Mouse (Mus musculus): ENCODE data around the gene Abcb8.

Gene Abcb8

DNA sequence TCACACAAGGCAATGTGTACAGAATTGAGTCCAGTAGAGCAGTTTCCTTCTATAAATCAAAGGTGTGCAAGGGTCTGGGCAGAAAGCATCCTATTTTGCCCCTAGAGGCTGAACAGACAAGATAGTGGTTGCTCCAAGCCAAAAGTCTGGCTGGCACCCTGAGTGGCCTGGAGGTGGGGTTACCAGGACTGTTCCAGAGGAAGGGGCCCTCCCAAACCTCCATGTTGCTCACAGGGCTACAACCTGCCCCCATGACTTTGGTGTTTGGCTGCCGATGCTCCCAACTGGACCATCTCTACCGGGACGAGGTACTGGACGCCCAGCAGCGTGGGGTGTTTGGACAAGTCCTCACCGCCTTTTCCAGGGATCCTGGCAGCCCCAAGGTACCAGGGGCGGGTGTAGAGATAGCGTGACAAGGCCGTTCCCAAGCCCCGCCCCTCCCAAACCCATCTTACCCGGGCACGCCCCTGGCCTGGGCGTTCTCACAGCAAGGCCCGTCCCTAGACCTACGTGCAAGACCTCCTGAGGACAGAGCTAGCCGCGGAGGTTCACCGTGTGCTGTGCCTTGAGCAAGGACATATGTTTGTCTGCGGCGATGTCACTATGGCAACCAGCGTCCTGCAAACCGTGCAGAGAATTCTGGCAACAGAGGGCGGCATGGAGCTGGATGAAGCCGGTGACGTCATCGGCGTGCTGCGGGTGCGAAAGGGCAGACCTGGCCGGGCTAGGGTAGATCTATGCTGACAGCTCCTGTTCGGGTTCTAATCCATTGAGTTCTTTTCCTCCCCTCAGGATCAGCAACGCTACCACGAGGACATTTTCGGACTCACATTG, 10.2 kb upstream of the Abcb8 start:
- TF ChIP-seq GATA4 (IDR thresholded peaks at IDR 0.05; ENCODE audit: insufficient replicate concordance, low read length) = no peak

DNA sequence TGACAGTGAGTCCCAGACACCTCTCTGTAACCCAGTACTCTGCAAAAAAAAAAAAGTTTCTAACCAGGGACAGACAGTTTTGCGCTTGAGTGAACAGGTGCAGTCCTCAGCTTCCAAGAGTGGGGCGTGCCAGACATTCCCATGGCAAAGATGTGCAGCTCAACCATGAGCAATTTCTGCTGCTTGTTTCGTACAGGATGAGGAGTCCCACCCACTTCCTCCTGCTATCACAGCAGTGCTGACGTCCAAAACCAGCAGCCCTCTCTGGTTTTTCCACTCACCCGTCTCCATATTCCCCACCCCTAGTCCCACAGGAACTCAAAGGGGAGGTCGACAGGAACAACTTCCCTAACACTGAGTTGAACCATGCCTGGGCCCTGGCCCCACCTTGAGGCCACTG, 9.1 kb upstream of the Abcb8 start:
- TF ChIP-seq GATA4 (IDR thresholded peaks at IDR 0.05; ENCODE audit: insufficient replicate concordance, low read length) = no peak

DNA sequence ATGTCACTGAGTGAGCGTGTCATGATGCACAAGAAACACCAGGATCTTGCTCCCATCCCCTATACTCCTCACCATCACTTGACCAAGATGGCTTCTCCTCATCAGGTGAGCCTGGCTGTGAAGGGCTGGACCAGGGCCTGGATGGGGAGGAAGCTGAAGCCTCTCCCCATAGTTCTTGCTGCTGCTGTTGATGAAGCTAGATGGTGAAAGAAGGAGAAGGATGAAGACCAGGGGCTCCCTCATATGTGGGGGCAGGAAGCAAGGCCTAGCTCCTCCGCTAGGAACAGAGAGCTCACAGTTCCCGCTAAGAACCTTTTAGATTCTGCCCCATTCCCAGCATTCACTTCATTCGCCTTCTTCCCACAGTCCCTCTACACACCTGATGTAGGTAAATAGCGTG, 8.1 kb upstream of the Abcb8 start:
- no peak for TF ChIP-seq GATA4 (IDR thresholded peaks at IDR 0.05; ENCODE audit: insufficient replicate concordance, low read length)

DNA sequence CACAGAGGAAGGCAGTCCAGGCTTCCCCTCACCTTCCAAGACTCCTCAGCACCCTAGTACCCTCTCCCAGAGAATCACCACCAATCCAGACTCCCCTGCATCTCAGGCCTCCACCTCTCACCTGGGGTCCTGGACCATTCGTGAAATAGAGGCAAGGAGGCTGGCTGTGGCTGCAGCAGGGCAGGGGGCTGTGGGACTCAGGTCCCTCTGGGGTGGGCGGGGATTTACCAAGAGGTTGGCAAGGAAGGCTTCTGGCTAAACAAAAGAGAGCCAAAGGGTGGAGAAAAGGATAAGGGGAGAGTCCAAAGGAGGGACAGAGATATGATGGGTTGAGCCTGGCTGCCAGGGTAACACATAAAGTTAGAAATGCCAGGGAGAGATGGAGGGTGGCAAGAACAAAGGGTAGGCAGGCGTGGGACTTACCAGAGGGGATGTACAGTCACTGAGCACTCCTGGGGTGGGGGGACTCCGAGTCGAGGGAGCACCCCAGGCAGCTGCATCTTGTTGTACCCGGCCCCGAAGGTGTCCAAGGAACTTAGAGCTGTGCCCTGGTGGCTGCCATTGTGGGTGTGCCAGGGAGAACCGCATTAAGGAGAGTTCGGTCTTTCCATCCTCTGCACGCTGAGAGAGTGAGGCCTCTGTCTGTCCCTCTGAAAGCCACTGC, 7.4 kb upstream of the Abcb8 start:
- TF ChIP-seq GATA4 (IDR thresholded peaks at IDR 0.05; ENCODE audit: insufficient replicate concordance, low read length) = no peak

DNA sequence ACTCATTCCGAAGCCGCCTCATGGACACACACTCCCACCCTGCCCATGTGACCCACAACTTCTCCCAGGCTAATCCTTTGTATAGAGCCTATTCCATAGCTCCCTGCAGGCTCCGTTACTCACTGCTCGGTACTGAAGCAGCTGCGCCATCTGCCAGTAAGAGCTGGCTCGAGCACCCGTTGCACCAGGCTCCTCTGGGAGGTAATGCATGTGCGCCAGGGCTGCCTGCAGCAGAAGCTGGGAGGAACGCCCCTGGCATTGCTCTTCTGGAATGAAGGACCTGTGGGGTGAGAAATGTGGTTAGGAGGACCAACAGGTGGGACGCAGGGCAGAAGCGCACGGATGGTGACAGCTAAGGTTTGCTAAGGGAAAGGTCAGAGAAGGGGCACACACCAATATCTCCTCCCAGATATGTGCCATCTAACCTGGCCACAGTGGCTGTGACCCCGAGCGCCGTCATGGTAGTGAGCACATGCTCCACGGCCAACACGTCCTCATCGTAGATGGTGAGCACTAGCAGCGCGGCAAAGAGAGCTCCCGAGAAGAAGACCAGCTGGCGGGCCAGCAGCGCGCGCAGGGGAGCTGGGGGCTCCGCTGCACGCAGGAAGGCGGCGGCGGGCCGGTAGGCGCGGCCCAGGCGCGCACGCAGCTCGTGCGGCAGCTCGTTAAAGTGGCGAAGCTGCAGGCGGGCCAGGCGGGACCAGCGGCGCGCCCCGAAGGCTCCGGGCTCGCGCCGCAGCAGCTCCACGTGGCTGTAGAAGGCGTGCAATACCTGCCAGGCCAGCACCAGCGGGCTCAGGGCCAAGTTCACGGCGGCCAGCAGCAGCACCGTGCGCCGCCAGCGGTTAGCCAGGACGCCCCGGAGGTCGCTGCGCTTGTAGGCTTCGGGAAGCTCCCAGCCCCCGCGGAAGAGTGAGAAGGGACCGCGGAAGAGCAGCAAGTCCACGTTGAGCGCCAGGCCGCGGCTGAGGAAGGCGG, 5.9 kb upstream of the Abcb8 start:
- TF ChIP-seq GATA4 (IDR thresholded peaks at IDR 0.05; ENCODE audit: insufficient replicate concordance, low read length) = no peak

DNA sequence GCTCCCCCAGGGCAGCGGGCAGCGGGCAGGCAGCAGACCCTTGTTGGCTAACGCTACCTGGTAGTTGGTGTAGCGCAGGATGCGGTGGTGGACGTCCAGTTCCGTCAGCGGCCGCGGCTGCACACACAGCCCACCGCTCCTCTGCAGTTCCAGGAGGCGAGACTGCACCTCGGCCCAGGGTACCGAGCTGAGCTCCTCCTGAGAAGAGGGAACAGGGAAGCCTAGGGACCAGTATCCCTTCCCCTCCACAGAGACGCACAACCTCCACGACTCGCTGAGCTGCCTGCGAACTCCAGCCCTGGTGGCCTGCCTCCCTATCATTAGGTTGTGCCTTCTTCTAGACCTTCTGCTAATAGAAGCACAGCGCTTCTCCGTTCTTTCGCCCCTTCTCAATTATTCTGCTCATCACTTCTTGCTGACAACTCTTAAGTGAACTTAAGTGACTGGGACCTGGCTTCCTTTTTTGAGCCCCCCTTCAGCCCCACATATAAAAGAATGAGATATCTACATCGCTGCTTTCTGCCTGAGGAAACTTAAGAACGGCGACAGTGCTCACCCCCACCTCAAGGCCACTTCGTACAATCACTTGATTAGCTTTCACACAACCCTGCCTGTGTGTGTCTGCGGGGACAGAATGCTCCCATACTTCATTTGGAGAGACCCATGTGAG, 5.1 kb upstream of the Abcb8 start:
- TF ChIP-seq GATA4 (IDR thresholded peaks at IDR 0.05; ENCODE audit: insufficient replicate concordance, low read length) = no peak

DNA sequence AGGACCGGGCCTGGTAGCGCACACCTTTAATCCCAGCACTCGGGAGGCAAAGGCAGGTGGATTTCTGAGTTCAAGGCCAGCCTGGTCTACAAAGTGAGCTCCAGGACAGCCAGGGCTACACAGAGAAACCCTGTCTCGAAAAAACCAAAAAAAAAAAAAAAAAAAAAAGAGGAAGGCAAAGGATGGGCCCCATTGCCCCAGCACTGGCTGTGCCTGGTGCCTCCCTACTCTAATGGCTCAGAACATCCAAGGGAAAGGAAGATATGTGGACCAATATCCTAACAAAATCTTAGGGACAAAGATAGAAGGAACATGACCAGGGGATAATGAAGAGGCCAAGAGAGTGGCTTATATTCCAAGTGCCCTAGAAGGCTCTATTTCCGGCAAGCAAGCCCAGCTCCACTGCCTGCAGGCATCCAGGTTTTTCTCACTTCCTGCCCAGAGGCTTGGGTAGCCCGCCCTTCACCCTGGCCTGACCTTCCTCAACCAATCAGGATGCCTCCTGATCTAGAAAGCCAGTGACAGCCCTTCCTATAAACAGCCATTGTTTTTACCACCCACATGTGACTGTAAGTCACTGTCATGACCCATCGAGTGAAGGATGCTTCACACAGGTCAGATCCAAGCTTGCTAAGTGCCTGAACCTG, 4.3 kb upstream of the Abcb8 start:
- no peak for TF ChIP-seq GATA4 (IDR thresholded peaks at IDR 0.05; ENCODE audit: insufficient replicate concordance, low read length)

DNA sequence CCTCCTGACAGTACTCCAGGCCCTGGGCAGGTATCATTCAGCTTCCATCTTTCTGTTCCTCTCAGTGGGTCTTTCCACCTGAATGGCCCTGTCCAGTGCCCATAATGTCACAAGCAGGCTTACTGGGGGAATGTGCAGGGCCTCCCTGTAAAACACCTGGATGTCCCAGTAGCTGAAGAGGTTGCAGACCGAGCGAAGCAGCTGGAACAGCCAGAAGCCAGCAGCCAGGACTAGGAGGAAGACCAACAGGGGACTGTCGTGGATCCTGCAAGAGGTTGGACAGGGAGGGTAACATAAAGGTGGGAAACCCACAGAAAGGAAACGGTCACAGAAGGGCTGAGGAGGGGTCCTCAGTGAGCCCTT, 3.8 kb upstream of the Abcb8 start:
- no peak for TF ChIP-seq GATA4 (IDR thresholded peaks at IDR 0.05; ENCODE audit: insufficient replicate concordance, low read length)

DNA sequence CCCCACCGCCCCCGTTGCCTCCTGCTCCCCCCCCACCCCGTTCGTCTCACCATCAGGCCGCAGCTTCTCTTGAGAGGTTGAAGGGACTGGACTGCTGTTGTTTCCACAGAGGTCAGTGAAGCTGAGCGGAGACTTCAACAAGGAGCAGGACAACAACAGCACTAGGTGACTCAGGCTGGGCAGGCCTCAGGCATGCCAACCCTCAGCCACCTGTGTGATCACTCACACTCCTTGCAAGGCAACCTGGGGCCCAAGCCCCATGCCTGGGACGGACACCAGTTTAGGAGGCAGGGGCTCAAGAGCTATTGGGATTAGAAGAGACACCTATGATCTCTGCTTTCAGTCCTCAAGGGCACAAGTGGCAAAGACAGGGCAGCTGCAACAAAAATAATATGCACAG, 1.6 kb upstream of the Abcb8 start, which contains the start of gene Atg9b:
Gene Atg9b, minus strand, starts transcription at position 280 of the 400 bp plus-strand sequence.
- TF ChIP-seq GATA4 (IDR thresholded peaks at IDR 0.05; ENCODE audit: insufficient replicate concordance, low read length) = no peak

DNA sequence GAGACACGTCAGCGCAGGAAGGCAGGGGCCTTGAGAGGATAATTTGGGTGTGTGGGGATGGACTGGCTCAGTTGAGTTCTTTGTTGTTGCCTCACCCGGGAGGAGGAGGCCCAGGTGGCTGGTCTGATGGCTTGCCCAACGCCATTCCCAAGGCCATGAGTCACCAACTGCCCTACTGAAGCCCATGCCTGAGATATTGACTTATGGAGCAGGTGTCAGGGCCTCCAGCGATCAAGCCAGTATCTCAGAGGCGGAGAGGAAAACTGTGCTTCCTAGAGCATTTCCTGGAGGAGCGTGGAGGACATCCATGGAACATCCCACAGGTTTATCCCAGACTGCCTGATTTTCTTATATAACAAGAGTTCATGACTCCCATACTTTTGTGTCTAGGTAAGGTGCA, 739 bp upstream of the Abcb8 start:
- TF ChIP-seq GATA4 (IDR thresholded peaks at IDR 0.05; ENCODE audit: insufficient replicate concordance, low read length) = no peak

DNA sequence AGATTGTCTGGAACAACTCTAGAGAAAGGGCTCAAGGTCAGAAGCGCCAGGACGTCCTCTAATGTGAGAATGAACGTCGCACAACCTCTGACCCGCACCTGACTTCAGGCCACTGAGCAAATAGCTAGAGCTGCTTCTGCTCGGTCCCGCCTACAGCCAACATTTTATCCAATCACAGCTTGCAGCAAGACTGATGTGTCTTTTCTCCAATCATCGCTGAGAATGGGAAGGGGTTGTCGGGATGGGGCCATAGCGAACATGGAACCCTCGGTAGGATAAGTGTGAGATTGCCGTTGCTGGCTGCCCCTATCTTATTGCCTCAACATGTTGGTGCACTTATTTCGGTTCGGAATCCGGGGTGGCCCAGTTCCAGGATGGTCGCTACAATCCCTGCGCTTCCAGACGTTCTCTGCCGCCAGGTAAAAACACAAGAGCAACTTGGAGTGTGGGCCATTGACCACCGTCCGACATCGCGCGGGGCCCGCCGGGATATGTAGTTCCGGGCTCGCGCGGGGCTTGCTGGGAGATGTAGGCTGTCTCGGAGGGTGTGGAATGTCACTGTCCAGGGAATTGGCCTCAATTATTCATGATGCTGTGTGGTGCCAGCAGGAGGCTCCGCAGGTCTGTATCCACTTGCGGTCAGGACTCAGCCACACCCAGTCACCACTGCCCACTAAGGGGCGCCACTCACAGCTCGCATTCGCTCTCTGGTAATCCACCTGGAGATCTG, 867 bp downstream of the Abcb8 start:
- no peak for TF ChIP-seq GATA4 (IDR thresholded peaks at IDR 0.05; ENCODE audit: insufficient replicate concordance, low read length)

DNA sequence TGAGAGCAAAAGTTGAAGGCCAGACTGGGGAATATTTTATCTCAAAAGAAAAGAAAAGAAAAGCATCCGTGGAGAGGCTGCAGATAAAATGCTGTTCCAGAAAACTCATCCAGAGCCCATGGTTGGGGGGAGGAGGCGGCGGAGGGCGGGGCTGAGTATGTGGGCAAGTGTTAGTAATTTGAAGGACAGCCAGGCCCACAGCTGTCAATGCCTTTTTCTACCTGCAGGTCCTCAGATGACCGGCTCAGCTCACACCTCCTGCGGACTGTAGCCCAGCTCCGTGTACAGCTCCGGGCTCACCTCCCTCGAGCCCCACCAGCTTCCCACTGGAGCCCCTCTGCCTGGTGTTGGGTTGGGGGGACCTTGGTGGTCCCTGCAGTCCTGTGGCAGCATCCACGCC, 6.2 kb downstream of the Abcb8 start:
- TF ChIP-seq GATA4 (IDR thresholded peaks at IDR 0.05; ENCODE audit: insufficient replicate concordance, low read length) = no peak

DNA sequence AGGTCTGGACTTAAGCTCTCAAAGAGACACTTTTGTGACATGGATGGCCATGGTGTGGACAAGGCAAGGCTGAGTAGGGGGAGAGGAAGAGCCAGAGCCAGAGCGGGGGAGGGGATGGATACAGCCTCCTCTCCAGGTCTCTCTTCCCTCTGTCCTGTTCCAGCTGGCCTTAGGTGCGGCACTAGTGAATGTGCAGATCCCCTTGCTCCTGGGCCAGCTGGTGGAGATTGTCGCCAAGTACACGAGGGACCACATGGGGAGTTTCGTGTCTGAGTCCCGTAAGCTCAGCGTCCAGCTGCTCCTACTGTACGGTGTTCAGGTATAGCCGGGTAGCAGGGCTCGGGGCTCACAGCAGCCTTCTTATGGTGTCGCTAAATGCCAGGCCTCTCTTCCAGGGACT, 6.9 kb downstream of the Abcb8 start:
- TF ChIP-seq GATA4 (IDR thresholded peaks at IDR 0.05; ENCODE audit: insufficient replicate concordance, low read length) = no peak

Data from liver, adult (tissue).